Mouse (Mus musculus): Measurements from ENCODE around the gene Zmynd8. TPM values are rescaled to one million over a fixed set of nuclear protein-coding genes. Genes with fewer than 3 reads are reported as not detected.

Zmynd8 gene
- polyA plus RNA-seq, 1 experiment from 2014 or later = 52.9 TPM

DNA sequence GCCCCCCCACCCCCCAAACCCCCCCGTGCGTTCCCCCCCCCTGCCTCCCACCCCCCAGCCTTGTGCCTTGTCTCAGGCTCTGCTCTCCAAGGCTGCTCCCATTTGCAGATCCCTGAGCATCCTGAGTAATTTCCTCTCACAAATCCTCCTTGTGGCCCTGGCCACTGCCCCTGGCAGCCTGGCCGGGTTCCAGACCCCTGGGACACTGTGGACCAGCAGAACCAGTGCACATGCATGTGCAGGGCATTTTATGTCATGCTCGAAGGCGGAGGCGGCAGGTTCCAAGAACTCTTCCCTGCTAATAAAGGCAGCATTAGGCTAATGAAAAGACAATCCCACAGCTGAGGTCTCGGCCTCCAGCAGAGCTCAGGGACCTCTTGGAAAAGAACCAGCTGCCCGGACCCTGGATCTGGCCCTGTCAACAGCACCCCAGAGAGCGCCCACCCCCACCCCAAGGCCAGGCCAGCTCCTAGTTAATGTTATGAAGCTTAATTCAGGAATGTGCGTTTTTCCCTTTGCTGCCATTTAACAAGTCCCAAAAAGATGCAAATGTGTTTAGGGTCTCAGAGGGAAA, 129.4 kb downstream of the Zmynd8 start:
- peak; percentile 50 for DNase-seq (ENCODE audit: low spot score)

DNA sequence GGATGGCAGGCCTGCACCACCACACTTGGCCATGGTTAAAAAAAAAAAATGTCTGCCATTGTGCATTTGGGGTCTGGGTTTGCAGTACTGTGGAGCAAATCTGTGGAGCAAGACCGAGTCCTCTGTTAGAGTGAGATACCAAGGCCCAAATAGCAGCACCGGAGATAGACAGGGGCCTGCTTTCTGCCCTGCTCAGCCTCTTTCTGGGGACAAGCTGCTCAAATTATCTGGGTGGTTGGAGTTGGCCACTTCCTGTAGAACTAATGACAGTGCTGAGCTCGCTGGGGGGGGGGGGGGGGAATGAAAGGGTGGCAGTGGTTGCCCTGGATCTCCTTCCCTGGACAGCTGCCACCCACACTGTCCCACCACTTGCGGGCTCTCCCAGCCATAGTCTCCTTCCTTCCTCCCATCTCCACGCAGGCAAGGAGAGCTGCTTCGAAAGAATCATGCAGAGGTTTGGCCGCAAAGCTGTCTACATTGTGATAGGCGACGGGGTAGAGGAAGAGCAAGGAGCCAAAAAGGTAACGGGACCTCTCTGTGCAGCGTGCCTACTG, 129.9 kb downstream of the Zmynd8 start:
- H3K9me3 ChIP-seq (ENCODE audit: control insufficient read depth, low read length) = no peaks in the 10 kb centered on the region
- H3K4me2 ChIP-seq (replicated peaks; ENCODE audit: low read depth, low read length) = no peak overlapping the region
- no peaks in the 10 kb centered on the region for H3K27me3 ChIP-seq (ENCODE audit: control insufficient read depth, insufficient read depth, low read length)
- no peak overlapping the region for H3K9ac ChIP-seq (ENCODE audit: low read depth, low read length)
- DNase-seq (ENCODE audit: low spot score) (no peak), ATAC-seq (ENCODE audit: low FRiP score) (peak; percentile 43)
- H3K27ac ChIP-seq (ENCODE audit: low read depth, low read length) = peak overlapping the region; percentile 65
- WGBS = 63% methylated on average over 10 of the region's 11 CpGs
- no peak overlapping the region for H3K4me3 ChIP-seq (ENCODE audit: low read depth, low read length)
- 0 out of 2 replicates have a peak, but pooled peaks cover 2% of the 10 kb centered on the region for H3K4me1 ChIP-seq (replicated peaks; ENCODE audit: control insufficient read depth, insufficient read depth, low read length)
- H3K36me3 ChIP-seq (ENCODE audit: control insufficient read depth, insufficient read depth, low read length) = no peaks in the 10 kb centered on the region

More for the DNA sequence above, 129.4 kb downstream of the Zmynd8 start:
- 0 out of 2 replicates have a peak, but pooled peaks cover 2% of the 10 kb centered on the region for H3K4me1 ChIP-seq (replicated peaks; ENCODE audit: control insufficient read depth, insufficient read depth, low read length)
- no peak overlapping the region for H3K4me2 ChIP-seq (replicated peaks; ENCODE audit: low read depth, low read length)
- WGBS = 50% methylated on average over 8 of the region's 10 CpGs
- H3K36me3 ChIP-seq (ENCODE audit: control insufficient read depth, insufficient read depth, low read length) = no peaks in the 10 kb centered on the region
- peak overlapping the region; percentile 65 for H3K27ac ChIP-seq (ENCODE audit: low read depth, low read length)
- no peaks in the 10 kb centered on the region for H3K9me3 ChIP-seq (ENCODE audit: control insufficient read depth, low read length)
- ATAC-seq (ENCODE audit: low FRiP score) = peak; percentile 73
- no peak overlapping the region for H3K4me3 ChIP-seq (ENCODE audit: low read depth, low read length)
- no peak overlapping the region for H3K9ac ChIP-seq (ENCODE audit: low read depth, low read length)
- H3K27me3 ChIP-seq (ENCODE audit: control insufficient read depth, insufficient read depth, low read length) = no peaks in the 10 kb centered on the region

DNA sequence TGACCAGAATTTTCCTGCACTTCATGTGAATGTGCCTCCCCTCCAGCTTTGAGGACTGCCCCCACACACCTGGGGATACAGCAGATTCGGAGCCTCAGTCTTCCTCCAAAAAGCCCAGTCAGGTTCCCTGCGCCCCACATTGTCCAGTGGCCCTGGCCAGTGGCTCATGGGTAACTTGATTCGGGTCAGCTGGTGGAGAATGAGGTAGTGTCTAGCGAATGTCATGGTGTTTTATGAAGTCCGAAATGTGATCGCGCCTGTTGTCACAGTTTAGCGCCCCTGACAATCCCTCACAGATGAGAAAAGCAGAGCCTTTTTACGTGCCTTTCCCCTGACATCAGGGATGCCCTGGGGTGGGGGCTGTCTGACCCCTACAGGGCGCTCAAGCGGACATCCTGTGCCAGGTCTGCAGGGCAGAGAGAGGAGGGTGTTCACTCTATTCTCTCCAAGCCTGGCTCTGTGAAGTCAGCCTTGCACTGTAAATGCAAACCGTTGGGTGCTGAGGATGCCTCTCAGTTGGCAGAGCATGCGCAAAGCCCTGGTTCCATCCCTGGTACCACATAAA, 139.3 kb downstream of the Zmynd8 start:
- no peak overlapping the region for H3K9ac ChIP-seq (ENCODE audit: low read depth, low read length)
- H3K4me3 ChIP-seq (ENCODE audit: low read depth, low read length) = no peak overlapping the region
- H3K36me3 ChIP-seq (ENCODE audit: control insufficient read depth, insufficient read depth, low read length) = no peaks in the 10 kb centered on the region
- DNase-seq (ENCODE audit: low spot score) (peak; percentile 20), ATAC-seq (ENCODE audit: low FRiP score) (no peak; the same call in 1 of the 2 replicates)
- WGBS = 71% methylated on average over 13 of the region's 13 CpGs
- no peaks in the 10 kb centered on the region for H3K27me3 ChIP-seq (ENCODE audit: control insufficient read depth, insufficient read depth, low read length)
- no peak overlapping the region for H3K27ac ChIP-seq (ENCODE audit: low read depth, low read length)
- peaks cover 4% of the 10 kb centered on the region; the same call in 1 of the 2 replicates for H3K4me1 ChIP-seq (replicated peaks; ENCODE audit: control insufficient read depth, insufficient read depth, low read length)
- no peaks in the 10 kb centered on the region for H3K9me3 ChIP-seq (ENCODE audit: control insufficient read depth, low read length)
- H3K4me2 ChIP-seq (replicated peaks; ENCODE audit: low read depth, low read length) = no peak overlapping the region

DNA sequence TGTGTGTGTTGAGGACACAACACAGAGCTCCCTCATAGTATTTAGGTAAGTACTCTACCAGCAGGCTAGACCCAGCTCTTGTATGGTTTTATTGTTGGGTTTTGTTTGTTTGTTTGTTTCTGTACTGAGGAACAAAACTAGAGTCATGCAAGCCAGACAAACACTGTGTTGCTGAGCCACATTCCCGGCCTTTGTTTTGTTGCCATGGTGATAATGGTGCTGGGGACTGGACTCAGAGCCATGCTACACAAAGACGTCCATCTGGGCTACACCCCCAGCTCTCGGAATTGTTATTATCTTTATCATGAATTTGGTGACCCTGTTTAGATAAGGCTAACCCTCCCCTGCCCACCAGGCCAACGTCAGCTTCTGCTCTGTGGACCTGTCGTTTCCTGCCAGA, 140.3 kb downstream of the Zmynd8 start:
- H3K4me1 ChIP-seq (replicated peaks; ENCODE audit: control insufficient read depth, insufficient read depth, low read length) = peaks cover 4% of the 10 kb centered on the region; the same call in 1 of the 2 replicates
- H3K4me3 ChIP-seq (ENCODE audit: low read depth, low read length) = no peak overlapping the region
- no peak overlapping the region for H3K27ac ChIP-seq (ENCODE audit: low read depth, low read length)
- H3K27me3 ChIP-seq (ENCODE audit: control insufficient read depth, insufficient read depth, low read length) = no peaks in the 10 kb centered on the region
- no peak overlapping the region for H3K4me2 ChIP-seq (replicated peaks; ENCODE audit: low read depth, low read length)
- peak; percentile 70 for DNase-seq (ENCODE audit: low spot score)
- H3K9ac ChIP-seq (ENCODE audit: low read depth, low read length) = no peak overlapping the region
- no peaks in the 10 kb centered on the region for H3K9me3 ChIP-seq (ENCODE audit: control insufficient read depth, low read length)
- no peaks in the 10 kb centered on the region for H3K36me3 ChIP-seq (ENCODE audit: control insufficient read depth, insufficient read depth, low read length)
- peak; percentile 78 for ATAC-seq (ENCODE audit: low FRiP score)
- WGBS = 17% methylated on average over 5 of the region's 5 CpGs

DNA sequence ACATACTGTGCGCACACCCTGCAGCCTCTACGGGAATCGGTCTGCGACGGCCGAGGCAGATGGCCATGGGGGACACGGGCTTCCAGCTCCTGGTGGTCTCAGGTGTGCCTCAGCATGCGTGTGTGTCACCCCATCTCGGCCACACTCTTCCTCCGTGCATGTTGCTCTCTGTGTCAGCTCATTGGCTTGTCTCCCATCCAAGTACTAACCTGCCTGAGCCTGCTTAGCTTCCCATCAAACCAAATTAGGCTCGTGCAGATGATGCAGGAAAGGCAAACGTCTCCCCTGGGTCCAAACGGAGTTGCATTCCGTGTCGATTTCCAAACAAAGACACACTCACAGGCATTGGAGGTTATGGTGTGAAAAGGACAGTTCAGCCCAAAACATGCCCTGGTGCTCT, 141.0 kb downstream of the Zmynd8 start:
- ATAC-seq (ENCODE audit: low FRiP score) (no peak; the same call in 1 of the 2 replicates), DNase-seq (ENCODE audit: low spot score) (peak; percentile 62)
- Histone ChIP-seq H3K4me1 (replicated peaks; ENCODE audit: control insufficient read depth, insufficient read depth, low read length) (peaks cover 4% of the 10 kb centered on the region; the same call in 1 of the 2 replicates), H3K9ac (ENCODE audit: low read depth, low read length) (no peak overlapping the region), H3K27ac (ENCODE audit: low read depth, low read length) (peak overlapping the region; percentile 54; the same call in 1 of the 2 replicates), H3K27me3 (ENCODE audit: control insufficient read depth, insufficient read depth, low read length) (no peaks in the 10 kb centered on the region), H3K4me2 (replicated peaks; ENCODE audit: low read depth, low read length) (no peak overlapping the region), H3K36me3 (ENCODE audit: control insufficient read depth, insufficient read depth, low read length) (no peaks in the 10 kb centered on the region), H3K4me3 (ENCODE audit: low read depth, low read length) (no peak overlapping the region), H3K9me3 (ENCODE audit: control insufficient read depth, low read length) (no peaks in the 10 kb centered on the region)
- WGBS = 64% methylated on average over 15 of the region's 15 CpGs

DNA sequence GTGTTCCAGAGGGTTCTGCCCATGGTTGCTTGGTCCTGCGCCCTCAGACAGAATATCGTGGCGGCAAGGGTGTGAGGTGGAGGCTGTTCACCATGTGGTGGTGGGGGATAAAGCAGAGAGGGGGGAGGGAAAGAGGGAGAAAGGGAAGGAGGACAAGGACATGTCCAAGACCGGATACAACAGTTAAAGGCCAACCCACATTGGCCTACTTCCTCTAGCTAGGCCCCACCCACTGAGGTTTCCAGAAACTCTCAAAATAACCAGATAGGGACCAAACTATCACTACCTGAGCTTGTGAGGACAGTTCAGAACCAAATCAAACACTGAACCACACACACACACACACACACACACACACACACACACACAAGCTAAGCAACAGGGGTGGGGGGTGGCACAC, 146.1 kb downstream of the Zmynd8 start:
- Histone ChIP-seq H3K27me3 (ENCODE audit: control insufficient read depth, insufficient read depth, low read length) (no peaks in the 10 kb centered on the region), H3K27ac (ENCODE audit: low read depth, low read length) (no peak overlapping the region), H3K9me3 (ENCODE audit: control insufficient read depth, low read length) (no peaks in the 10 kb centered on the region), H3K4me2 (replicated peaks; ENCODE audit: low read depth, low read length) (no peak overlapping the region), H3K4me3 (ENCODE audit: low read depth, low read length) (no peak overlapping the region), H3K4me1 (replicated peaks; ENCODE audit: control insufficient read depth, insufficient read depth, low read length) (peaks cover 3% of the 10 kb centered on the region; the same call in 1 of the 2 replicates), H3K9ac (ENCODE audit: low read depth, low read length) (no peak overlapping the region), H3K36me3 (ENCODE audit: control insufficient read depth, insufficient read depth, low read length) (no peaks in the 10 kb centered on the region)
- DNase-seq (ENCODE audit: low spot score) (no peak), ATAC-seq (ENCODE audit: low FRiP score) (no peak)
- WGBS = 94% methylated on average over 4 of the region's 4 CpGs

DNA sequence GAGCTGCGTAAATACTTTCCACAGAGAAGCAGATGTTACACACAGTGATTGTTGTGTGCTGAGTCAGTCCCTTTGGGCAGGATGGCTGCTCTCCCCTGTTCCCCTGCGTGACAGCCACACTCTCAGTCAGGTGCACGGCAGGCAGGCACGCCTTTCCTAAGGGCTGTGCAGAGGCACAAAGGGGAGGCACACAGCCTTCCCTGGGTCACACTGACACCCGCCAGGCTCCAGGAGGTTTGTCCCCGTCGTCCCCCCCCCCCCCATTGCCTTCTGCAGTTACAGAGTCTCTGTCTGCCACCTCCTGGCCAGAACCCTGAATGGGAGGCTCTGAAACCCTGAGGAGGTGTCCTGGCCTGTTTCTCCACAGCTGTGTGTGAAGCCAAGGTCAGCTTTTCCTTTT, 147.7 kb downstream of the Zmynd8 start:
- DNase-seq (ENCODE audit: low spot score) (peak; percentile 52), ATAC-seq (ENCODE audit: low FRiP score) (0 out of 2 replicates have a peak, but pooled peaks have one; percentile 25)
- WGBS = 25% methylated on average over 7 of the region's 7 CpGs
- no peak overlapping the region for H3K9ac ChIP-seq (ENCODE audit: low read depth, low read length)
- H3K4me3 ChIP-seq (ENCODE audit: low read depth, low read length) = no peak overlapping the region
- no peaks in the 10 kb centered on the region for H3K36me3 ChIP-seq (ENCODE audit: control insufficient read depth, insufficient read depth, low read length)
- no peaks in the 10 kb centered on the region for H3K27me3 ChIP-seq (ENCODE audit: control insufficient read depth, insufficient read depth, low read length)
- no peaks in the 10 kb centered on the region for H3K9me3 ChIP-seq (ENCODE audit: control insufficient read depth, low read length)
- H3K4me1 ChIP-seq (replicated peaks; ENCODE audit: control insufficient read depth, insufficient read depth, low read length) = peaks cover 3% of the 10 kb centered on the region; the same call in 1 of the 2 replicates
- H3K4me2 ChIP-seq (replicated peaks; ENCODE audit: low read depth, low read length) = no peak overlapping the region
- H3K27ac ChIP-seq (ENCODE audit: low read depth, low read length) = no peak overlapping the region

DNA sequence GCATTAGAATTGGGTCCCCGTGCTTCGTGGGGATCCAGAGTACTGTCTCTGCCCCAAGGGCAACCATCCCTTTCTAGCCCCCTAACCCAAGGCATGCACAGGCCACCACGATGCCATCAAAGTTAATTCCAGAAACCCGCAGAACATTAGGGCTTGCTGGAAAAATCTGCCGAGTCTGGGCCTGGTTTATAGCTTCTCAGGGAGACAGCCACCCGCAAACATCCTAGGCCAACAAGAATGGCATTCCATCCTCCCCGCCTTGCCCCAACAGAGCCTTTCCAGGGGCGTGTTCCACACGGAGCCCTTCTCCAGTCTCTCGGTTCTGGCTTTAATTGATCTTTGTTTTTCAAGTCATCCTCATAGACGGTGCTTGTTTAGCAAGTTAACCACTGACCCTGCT, 150.4 kb downstream of the Zmynd8 start:
- peaks cover 3% of the 10 kb centered on the region; the same call in 1 of the 2 replicates for H3K4me1 ChIP-seq (replicated peaks; ENCODE audit: control insufficient read depth, insufficient read depth, low read length)
- H3K4me2 ChIP-seq (replicated peaks; ENCODE audit: low read depth, low read length) = no peak overlapping the region
- H3K9me3 ChIP-seq (ENCODE audit: control insufficient read depth, low read length) = no peaks in the 10 kb centered on the region
- no peak overlapping the region for H3K4me3 ChIP-seq (ENCODE audit: low read depth, low read length)
- WGBS = 14% methylated on average over 11 of the region's 11 CpGs
- no peak for DNase-seq (ENCODE audit: low spot score)
- H3K27ac ChIP-seq (ENCODE audit: low read depth, low read length) = no peak overlapping the region
- H3K27me3 ChIP-seq (ENCODE audit: control insufficient read depth, insufficient read depth, low read length) = no peaks in the 10 kb centered on the region
- no peak for ATAC-seq (ENCODE audit: low FRiP score)
- no peaks in the 10 kb centered on the region for H3K36me3 ChIP-seq (ENCODE audit: control insufficient read depth, insufficient read depth, low read length)
- H3K9ac ChIP-seq (ENCODE audit: low read depth, low read length) = no peak overlapping the region
